ENCODE assay signal across 8 mouse cellular contexts in genomic region chr11:58903511-58904409, GRCm38 (mm10). TPM values are rescaled to one million over a fixed set of nuclear protein-coding genes. Genes with fewer than 3 reads are reported as not detected.
DNase-seq lines count a peak whose midpoint lies in the region; ATAC-seq lines count a peak whose summit lies in the region.

Gene Zfp39, minus strand, starts transcription at chr11:58904225.

- H3K9ac ChIP-seq in midbrain, embryonic 11.5 days (ENCODE audit: low read length), result peak within 1 kb of the TSS; percentile 94

- H3K4me1 ChIP-seq in embryonic facial prominence, embryonic 10.5 days, result peaks cover 13% of the 10 kb centered on the region
- H3K4me1 ChIP-seq in midbrain, embryonic 11.5 days (ENCODE audit: control insufficient read depth, insufficient read depth, low read length), result peaks cover 5% of the 10 kb centered on the region; the same call in 1 of the 2 replicates

- peak; percentile 98 for DNase-seq in adrenal gland, postnatal 14 days
- DNase-seq in embryonic facial prominence, embryonic 10.5 days (ENCODE audit: low spot score), result peak; percentile 96
- DNase-seq in kidney, adult 11 months, result peak; percentile 95
- peak; percentile 96 for DNase-seq in left cerebral cortex, postnatal 4 days
- DNase-seq in midbrain, embryonic 11.5 days (ENCODE audit: low spot score, missing footprints), result peak; percentile 100
- DNase-seq in right cerebral cortex, postnatal 4 days, result peak; percentile 97
- peak; percentile 96 for DNase-seq in yolk sac, embryonic 10.5 days (ENCODE audit: low spot score)

- no peaks in the 10 kb centered on the region for H3K9me3 ChIP-seq in embryonic facial prominence, embryonic 10.5 days
- no peaks in the 10 kb centered on the region for H3K9me3 ChIP-seq in midbrain, embryonic 11.5 days (ENCODE audit: control insufficient read depth, low read length)

- under 1% methylated on average over 40 of the region's 40 CpGs for WGBS in embryonic facial prominence, embryonic 10.5 days
- 0% methylated on average over 40 of the region's 40 CpGs for WGBS in midbrain, embryonic 11.5 days

- H3K4me2 ChIP-seq in midbrain, embryonic 11.5 days, result peak within 1 kb of the TSS; percentile 94

- H3K4me3 ChIP-seq in embryonic facial prominence, embryonic 10.5 days, result peak within 1 kb of the TSS; percentile 84
- peak within 1 kb of the TSS; percentile 77 for H3K4me3 ChIP-seq in midbrain, embryonic 11.5 days (ENCODE audit: low read depth, low read length)

- H3K27ac ChIP-seq in embryonic facial prominence, embryonic 10.5 days (replicated peaks), result peak within 1 kb of the TSS; percentile 95
- peak within 1 kb of the TSS; percentile 57 for H3K27ac ChIP-seq in midbrain, embryonic 11.5 days (ENCODE audit: low read depth, low read length)

- no peaks in the 10 kb centered on the region for H3K27me3 ChIP-seq in embryonic facial prominence, embryonic 10.5 days (replicated peaks; ENCODE audit: low read depth, poor library complexity, severe bottlenecking)
- no peaks in the 10 kb centered on the region for H3K27me3 ChIP-seq in midbrain, embryonic 11.5 days (ENCODE audit: control insufficient read depth, insufficient read depth, low read length)

- ATAC-seq in granulocyte monocyte progenitor cell, adult 5-6 weeks (replicated peaks; ENCODE audit: poor library complexity, severe bottlenecking), result peak; percentile 96
- ATAC-seq in midbrain, embryonic 11.5 days (ENCODE audit: low FRiP score), result peak; percentile 98

- intact Hi-C loops in left cerebral cortex, postnatal 4 days (cut with DNase I), result no loop called here

- peaks cover 32% of the 10 kb centered on the region for H3K36me3 ChIP-seq in embryonic facial prominence, embryonic 10.5 days (replicated peaks)
- H3K36me3 ChIP-seq in midbrain, embryonic 11.5 days (ENCODE audit: control insufficient read depth, insufficient read depth, low read length), result no peaks in the 10 kb centered on the region; the same call in 1 of the 2 replicates

RNA-seq across cellular contexts. Expression of gene Zfp39, which starts in this region (rescaled TPM):
- 5.2 and 6.0 TPM in 2 replicates for total RNA-seq in adrenal gland, postnatal 14 days (2021)
- 5.7 and 6.3 TPM in 2 replicates for polyA plus RNA-seq in embryonic facial prominence, embryonic 10.5 days (2016; fragmentation: Nextera tagmentation; extraction: Ambion mirVana)
- total RNA-seq in granulocyte monocyte progenitor cell, adult 5-6 weeks (2014; fragmentation: Nextera tagmentation), result 14.5 and 16.7 TPM in 2 replicates
- total RNA-seq in granulocyte monocyte progenitor cell, adult 5-6 weeks (2017), result 7.2 and 9.5 TPM in 2 replicates
- total RNA-seq in left cerebral cortex, postnatal 4 days (2021), result 10 to 100 TPM; 11.9 to 12.4 TPM
- 6.4 and 7.3 TPM in 2 replicates for polyA plus RNA-seq in midbrain, embryonic 11.5 days (2014; fragmentation: Nextera tagmentation; extraction: Ambion mirVana)

Comparison
In these comparisons a context has a peak if more than half of its experiments do, and no peak if none do; other contexts are left out.
1. Peak in every context shown above with its lines: DNase-seq, ATAC-seq, H3K4me3 ChIP-seq and H3K27ac ChIP-seq.